Comparison of ENCODE assay signal across 7 mouse cellular contexts in the genomic region with DNA sequence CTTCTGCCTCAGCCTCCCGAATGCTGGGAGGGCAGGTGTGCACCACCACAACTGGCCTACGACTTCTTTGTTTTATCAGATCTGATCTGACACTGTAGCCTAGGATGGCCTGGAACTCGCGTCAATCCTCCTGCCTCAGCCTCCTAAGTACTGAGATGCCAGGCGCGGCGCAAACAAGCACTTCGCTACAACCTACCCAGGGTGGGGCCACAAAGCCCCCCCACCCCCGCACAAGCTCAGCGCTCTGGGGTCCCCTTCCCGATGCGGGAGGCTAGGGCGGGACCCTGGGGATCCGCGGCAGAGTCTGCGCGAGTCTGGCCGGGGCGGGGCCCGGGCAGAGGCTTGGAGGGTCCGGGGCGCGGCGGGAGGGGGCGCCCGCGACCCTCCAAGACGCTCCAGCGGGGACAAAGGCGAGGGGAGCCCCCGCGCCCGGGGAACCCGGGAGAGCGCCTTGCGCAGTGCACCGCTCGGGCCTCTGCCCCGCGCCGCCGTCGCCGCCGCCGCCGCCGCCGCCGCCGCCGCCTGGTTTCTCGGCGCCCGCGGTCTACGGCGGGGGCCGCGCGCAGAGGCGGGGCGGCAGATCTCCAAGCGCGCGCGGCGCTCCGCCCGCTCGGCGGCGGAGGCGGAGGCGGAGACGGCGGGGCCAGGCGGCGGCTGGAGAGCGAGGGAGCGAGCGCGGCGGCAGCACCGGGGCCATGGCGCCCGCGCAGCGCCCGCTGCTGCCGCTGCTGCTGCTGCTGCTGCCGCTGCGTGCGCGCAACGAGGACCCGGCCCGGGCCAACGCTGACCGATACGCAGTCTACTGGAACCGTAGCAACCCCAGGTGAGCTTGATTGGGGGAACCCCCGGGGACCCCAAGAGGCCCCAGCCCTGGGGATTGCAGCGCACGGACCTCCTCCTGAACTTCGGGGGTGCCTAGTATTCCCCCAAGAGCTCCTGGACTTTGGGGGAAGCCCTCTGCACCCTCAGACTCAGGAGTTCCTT. TPM values are rescaled to one million over a fixed set of nuclear protein-coding genes. Genes with fewer than 3 reads are reported as not detected.
DNase-seq lines count a peak whose midpoint lies in the region; ATAC-seq and TF ChIP-seq lines count a peak whose summit lies in the region.

Gene Efna2, plus strand, starts transcription at position 415 of the 984 bp plus-strand sequence.

- WGBS in lung, embryonic 16.5 days: 1% methylated on average over 76 of the region's 106 CpGs
- WGBS in embryonic facial prominence, embryonic 13.5 days: 2% methylated on average over 49 of the region's 106 CpGs
- 2% methylated on average over 75 of the region's 106 CpGs for WGBS in hindbrain, embryonic 16.5 days
- WGBS in lung, postnatal 0 days: 1% methylated on average over 65 of the region's 106 CpGs

- H3K27ac ChIP-seq in lung, embryonic 16.5 days (ENCODE audit: low read length): peak within 1 kb of the TSS; percentile 3
- H3K27ac ChIP-seq in embryonic facial prominence, embryonic 13.5 days: peak within 1 kb of the TSS; percentile 77
- peak within 1 kb of the TSS; percentile 82 for H3K27ac ChIP-seq in hindbrain, embryonic 16.5 days (ENCODE audit: low read depth, low read length)
- H3K27ac ChIP-seq in lung, postnatal 0 days (ENCODE audit: low read length): no peak within 1 kb of the TSS

- no peak for DNase-seq in lung, postnatal 36 days
- peak; percentile 76 for DNase-seq in adrenal gland, postnatal 10 days
- peak; percentile 63 for DNase-seq in lung, postnatal 0 days (ENCODE audit: low spot score)
- peak; percentile 60 for DNase-seq in thymus, postnatal 14 days

- no peaks in the 10 kb centered on the region; the same call in 1 of the 2 replicates for H3K4me1 ChIP-seq in lung, embryonic 16.5 days (replicated peaks; ENCODE audit: control insufficient read depth, insufficient read depth, low read length)
- H3K4me1 ChIP-seq in embryonic facial prominence, embryonic 13.5 days: peaks cover 22% of the 10 kb centered on the region
- peaks cover 25% of the 10 kb centered on the region for H3K4me1 ChIP-seq in hindbrain, embryonic 16.5 days (ENCODE audit: control insufficient read depth, insufficient read depth, low read depth, low read length)
- no peaks in the 10 kb centered on the region for H3K4me1 ChIP-seq in lung, postnatal 0 days (ENCODE audit: insufficient read depth, low read depth, low read length)

- no peaks in the 10 kb centered on the region for H3K27me3 ChIP-seq in lung, embryonic 16.5 days (ENCODE audit: control insufficient read depth, insufficient read depth, low read depth, low read length)
- no peaks in the 10 kb centered on the region for H3K27me3 ChIP-seq in embryonic facial prominence, embryonic 13.5 days
- no peaks in the 10 kb centered on the region for H3K27me3 ChIP-seq in hindbrain, embryonic 16.5 days (replicated peaks; ENCODE audit: control insufficient read depth, insufficient read depth, low read length)
- H3K27me3 ChIP-seq in lung, postnatal 0 days (replicated peaks; ENCODE audit: insufficient read depth, low read length): peaks cover 4% of the 10 kb centered on the region; the same call in 1 of the 2 replicates

- H3K9ac ChIP-seq in lung, embryonic 16.5 days (ENCODE audit: low read length): peak within 1 kb of the TSS; percentile 81
- H3K9ac ChIP-seq in embryonic facial prominence, embryonic 13.5 days: peak within 1 kb of the TSS; percentile 97
- H3K9ac ChIP-seq in hindbrain, embryonic 16.5 days (ENCODE audit: low read depth, low read length): peak within 1 kb of the TSS; percentile 92
- peak within 1 kb of the TSS; percentile 41; the same call in 1 of the 2 replicates for H3K9ac ChIP-seq in lung, postnatal 0 days (replicated peaks; ENCODE audit: low read depth)

- no peak for TF ChIP-seq EP300 in lung, postnatal 0 days (IDR thresholded peaks at IDR 0.05)

- H3K9me3 ChIP-seq in lung, embryonic 16.5 days (ENCODE audit: control insufficient read depth, low read length): no peaks in the 10 kb centered on the region
- H3K9me3 ChIP-seq in embryonic facial prominence, embryonic 13.5 days: no peaks in the 10 kb centered on the region
- no peaks in the 10 kb centered on the region for H3K9me3 ChIP-seq in hindbrain, embryonic 16.5 days (ENCODE audit: control insufficient read depth, low read length)
- H3K9me3 ChIP-seq in lung, postnatal 0 days (ENCODE audit: low read length): no peaks in the 10 kb centered on the region

- TF ChIP-seq CTCF in lung, postnatal 0 days (IDR thresholded peaks at IDR 0.05): no peak

- no peaks in the 10 kb centered on the region for H3K36me3 ChIP-seq in lung, embryonic 16.5 days (ENCODE audit: control insufficient read depth, insufficient read depth, low read length)
- peaks cover 22% of the 10 kb centered on the region for H3K36me3 ChIP-seq in embryonic facial prominence, embryonic 13.5 days
- no peaks in the 10 kb centered on the region for H3K36me3 ChIP-seq in hindbrain, embryonic 16.5 days (ENCODE audit: control insufficient read depth, insufficient read depth, low read length)
- H3K36me3 ChIP-seq in lung, postnatal 0 days (ENCODE audit: insufficient read depth, low read length): no peaks in the 10 kb centered on the region

- peak; percentile 77 for ATAC-seq in lung, embryonic 16.5 days (ENCODE audit: low read depth)
- ATAC-seq in embryonic facial prominence, embryonic 13.5 days (ENCODE audit: insufficient number of reproducible peaks, insufficient read depth, low FRiP score, low TSS enrichment, low read depth): peak; percentile 63
- ATAC-seq in hindbrain, embryonic 16.5 days: peak; percentile 77
- peak; percentile 51 for ATAC-seq in lung, postnatal 0 days

- peak within 1 kb of the TSS; percentile 73 for H3K4me2 ChIP-seq in lung, embryonic 16.5 days (ENCODE audit: low read depth, low read length)
- H3K4me2 ChIP-seq in embryonic facial prominence, embryonic 13.5 days: peak within 1 kb of the TSS; percentile 89
- H3K4me2 ChIP-seq in hindbrain, embryonic 16.5 days (ENCODE audit: low read length): peak within 1 kb of the TSS; percentile 77
- H3K4me2 ChIP-seq in lung, postnatal 0 days (replicated peaks; ENCODE audit: low read depth, low read length): peak within 1 kb of the TSS; percentile 73

- peak within 1 kb of the TSS; percentile 67 for H3K4me3 ChIP-seq in lung, embryonic 16.5 days (ENCODE audit: low read length)
- H3K4me3 ChIP-seq in embryonic facial prominence, embryonic 13.5 days: peak within 1 kb of the TSS; percentile 76
- peak within 1 kb of the TSS; percentile 81 for H3K4me3 ChIP-seq in hindbrain, embryonic 16.5 days (ENCODE audit: low read length)
- peak within 1 kb of the TSS; percentile 65 for H3K4me3 ChIP-seq in lung, postnatal 0 days (ENCODE audit: low read depth, low read length)

RNA-seq across cellular contexts. Expression of gene Efna2, which starts in this region (rescaled TPM):
- 11.0 and 12.1 TPM in 2 replicates for polyA plus RNA-seq in lung, embryonic 16.5 days (2015; fragmentation: Nextera tagmentation; extraction: Ambion mirVana)
- 1 to 10 TPM; 3.3 to 4.5 TPM for total RNA-seq in adrenal gland, postnatal 10 days (2021)
- 26.8 and 38.8 TPM in 2 replicates for polyA plus RNA-seq in embryonic facial prominence, embryonic 13.5 days (2015; fragmentation: Nextera tagmentation; extraction: Ambion mirVana)
- polyA plus RNA-seq in hindbrain, embryonic 16.5 days (2015; fragmentation: Nextera tagmentation; extraction: Ambion mirVana): 21.5 and 22.7 TPM in 2 replicates
- polyA plus RNA-seq in lung, postnatal 0 days (2015; fragmentation: Nextera tagmentation; extraction: Ambion mirVana): 5.1 and 6.9 TPM in 2 replicates

Comparison
In these comparisons a context has a peak if more than half of its experiments do, and no peak if none do; other contexts are left out.
1. H3K9ac ChIP-seq: peak in every context shown above with its lines; median percentile 97 in embryonic facial prominence, embryonic 13.5 days; 92 in hindbrain, embryonic 16.5 days; 81 in lung, embryonic 16.5 days; 41 in lung, postnatal 0 days.